Mouse (Mus musculus) intestine, postnatal 0 days (tissue): Measurements from ENCODE around the gene C1qtnf6. TPM values are rescaled to one million over a fixed set of nuclear protein-coding genes. Genes with fewer than 3 reads are reported as not detected.

ENCODE experiments used
- ATAC-seq: fragments of 200-750 bp; cut with Nextera tagmentation; 2 replicates; pipeline ENCODE4 v1.8.0; 2017; ENCODE audit warnings: mild to moderate bottlenecking, moderate TSS enrichment, moderate library complexity
- H3K27ac ChIP-seq: fragments of 300-500 bp; sonication (generic); 2 replicates; pipeline ENCODE4 v1.5.1; 2014; ENCODE audit warnings: mild to moderate bottlenecking, low read depth, low read length, moderate library complexity
- H3K27me3 ChIP-seq: fragments of 300-500 bp; sonication (generic); replicated peaks from 2 replicates; pipeline ENCODE4 v1.6.1; 2014; ENCODE audit warnings: low read length, mixed read lengths; ENCODE audit not compliant: control insufficient read depth, insufficient read depth
- H3K36me3 ChIP-seq: fragments of 300-500 bp; sonication (generic); 2 replicates; pipeline ENCODE4 v1.6.1; 2014; ENCODE audit warnings: mild to moderate bottlenecking, moderate library complexity; ENCODE audit not compliant: control insufficient read depth, insufficient read depth
- H3K4me1 ChIP-seq: fragments of 300-500 bp; sonication (generic); replicated peaks from 2 replicates; pipeline ENCODE4 v1.6.1; 2014; ENCODE audit warnings: antibody characterized with exemption, low read length, mixed read lengths; ENCODE audit not compliant: control insufficient read depth, insufficient read depth
- H3K4me2 ChIP-seq: fragments of 300-500 bp; sonication (generic); replicated peaks from 2 replicates; pipeline ENCODE4 v1.6.1; 2014; ENCODE audit warnings: low read depth, mild to moderate bottlenecking, moderate library complexity
- H3K4me3 ChIP-seq: fragments of 300-500 bp; sonication (generic); 2 replicates; pipeline ENCODE4 v1.5.1; 2014; ENCODE audit warnings: low read depth, low read length
- H3K9ac ChIP-seq: fragments of 300-500 bp; sonication (generic); 2 replicates; pipeline ENCODE4 v1.6.1; 2014; ENCODE audit warnings: mild to moderate bottlenecking, low read depth, low read length
- H3K9me3 ChIP-seq: fragments of 300-500 bp; sonication (generic); 2 replicates; pipeline ENCODE4 v1.6.1; 2016; ENCODE audit warnings: mixed run types; ENCODE audit not compliant: control insufficient read depth
- CTCF ChIP-seq: sonication (generic); IDR thresholded peaks from 2 replicates; pipeline ENCODE4 v1.5.1; 2016; ENCODE audit warnings: low read depth, mild to moderate bottlenecking, control low read depth, antibody characterized with exemption, moderate library complexity
- WGBS: fragments of 180-500 bp; shearing (Covaris S2); extraction: QIAGEN DNeasy Blood & Tissue Kit; methylation state at CpG from one replicate; pipeline ENCODE4 v1.1.7; 2014; 5-methylcytosine and 5-hydroxymethylcytosine counted together
- polyA plus RNA-seq: library from polyadenylated mRNA; unstranded; fragments of >200 nt; fragmentation: Nextera tagmentation; extraction: Ambion mirVana; gene quantifications from 2 replicates; pipeline ENCODE4 v1.2.1, GENCODE M21; 2015

The C1qtnf6 gene
- polyA plus RNA-seq, 1 experiment from 2014 or later, result 16.0 TPM

DNA sequence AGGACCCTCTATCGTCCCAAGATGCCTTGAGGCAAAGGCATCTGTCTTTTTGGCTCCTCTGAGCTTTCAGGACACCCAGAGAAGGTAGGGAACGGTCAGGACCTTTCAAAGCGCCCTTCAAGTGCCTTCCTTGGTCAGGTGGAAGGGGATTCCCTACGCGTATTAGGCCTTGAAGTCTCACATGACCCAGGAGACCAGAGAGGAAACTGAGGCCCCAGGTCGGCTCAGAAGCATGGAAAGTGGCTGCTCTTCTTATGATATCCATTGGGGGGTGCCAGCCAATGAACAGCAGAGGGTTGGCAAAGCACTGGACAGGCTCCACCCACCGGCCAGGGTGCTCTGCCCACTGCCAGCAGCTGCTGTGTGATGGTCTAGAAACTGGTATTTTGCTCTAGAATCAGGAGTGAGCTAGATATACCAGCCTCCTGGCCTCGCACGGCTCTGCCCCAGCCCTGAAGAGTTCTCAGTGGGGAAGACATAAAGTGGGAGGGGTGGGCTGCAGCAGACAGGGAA is 36.4 kb upstream of the C1qtnf6 start:
- WGBS, result 64% methylated on average over 9 of the region's 9 CpGs
- no peaks in the 10 kb centered on the region for H3K4me1 ChIP-seq
- TF ChIP-seq CTCF, result no peak
- ATAC-seq, result no peak
- H3K27me3 ChIP-seq, result no peaks in the 10 kb centered on the region
- no peak overlapping the region for H3K4me3 ChIP-seq
- H3K36me3 ChIP-seq, result no peaks in the 10 kb centered on the region
- H3K9me3 ChIP-seq, result no peaks in the 10 kb centered on the region
- no peak overlapping the region for H3K4me2 ChIP-seq
- no peak overlapping the region for H3K27ac ChIP-seq
- no peak overlapping the region for H3K9ac ChIP-seq

DNA sequence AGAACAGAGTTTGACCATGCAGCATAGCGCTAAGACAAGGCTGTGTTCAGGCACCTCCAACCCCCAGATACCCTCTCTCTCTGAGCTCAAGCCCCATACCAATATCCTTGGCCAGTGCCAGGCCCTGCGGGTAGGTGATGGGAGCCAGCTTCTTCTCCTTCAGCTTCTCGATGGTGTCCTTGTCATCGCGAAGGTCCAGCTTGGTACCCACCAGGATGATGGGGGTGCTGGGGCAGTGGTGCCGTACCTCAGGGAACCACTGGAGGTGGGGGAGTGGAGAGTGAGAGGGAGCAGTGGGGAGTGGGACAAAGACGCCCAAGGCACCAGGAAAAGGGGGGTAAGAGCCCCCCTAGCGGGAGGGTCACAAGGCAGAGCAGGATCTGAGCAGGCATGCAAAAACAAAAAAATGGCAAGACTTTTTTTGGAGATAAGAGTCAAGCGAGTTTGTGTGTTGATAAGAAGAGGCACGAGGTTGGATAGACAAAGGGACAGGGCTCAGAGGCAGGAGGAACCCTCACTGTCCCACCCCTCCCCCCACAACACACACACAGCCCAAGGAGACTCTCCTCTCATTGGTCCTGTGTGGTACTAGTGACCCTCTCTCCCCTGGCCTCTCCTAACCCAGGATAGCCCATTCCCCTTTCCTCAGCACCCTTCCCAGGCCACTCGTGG is 33.7 kb upstream of the C1qtnf6 start:
- 62% methylated on average over 11 of the region's 11 CpGs for WGBS

DNA sequence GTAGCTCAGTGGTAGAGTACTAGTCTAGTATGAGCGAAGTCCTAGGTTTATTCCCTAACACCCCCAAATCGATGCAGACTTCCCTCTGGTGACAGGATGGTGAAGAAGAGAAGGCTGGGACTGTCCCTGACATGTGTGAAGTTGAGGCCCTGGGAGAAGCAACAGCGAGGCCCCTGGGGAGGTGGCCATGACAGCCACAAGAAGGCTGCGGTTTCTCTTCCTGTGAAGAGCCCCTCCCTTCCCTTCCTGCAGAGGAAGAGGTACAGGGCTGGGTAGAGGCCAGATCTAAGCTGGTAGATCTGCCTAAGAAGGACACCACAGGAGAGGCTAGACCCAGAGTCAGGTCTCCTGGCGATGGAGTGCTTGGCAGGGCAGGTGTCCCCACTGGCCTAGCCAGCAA is 32.7 kb upstream of the C1qtnf6 start:
- Histone ChIP-seq H3K27me3 (no peaks in the 10 kb centered on the region), H3K36me3 (no peaks in the 10 kb centered on the region), H3K4me3 (no peak overlapping the region), H3K9ac (no peak overlapping the region), H3K4me2 (no peak overlapping the region), H3K9me3 (no peaks in the 10 kb centered on the region), H3K27ac (no peak overlapping the region), H3K4me1 (no peaks in the 10 kb centered on the region)
- 61% methylated on average over 5 of the region's 5 CpGs for WGBS
- no peak for TF ChIP-seq CTCF
- ATAC-seq, result no peak

More for the DNA sequence above, 33.7 kb upstream of the C1qtnf6 start:
- Histone ChIP-seq H3K4me1 (no peaks in the 10 kb centered on the region), H3K36me3 (no peaks in the 10 kb centered on the region), H3K4me2 (no peak overlapping the region), H3K9me3 (no peaks in the 10 kb centered on the region), H3K9ac (no peak overlapping the region), H3K27me3 (no peaks in the 10 kb centered on the region), H3K4me3 (no peak overlapping the region), H3K27ac (no peak overlapping the region)
- ATAC-seq, result no peak
- no peak for TF ChIP-seq CTCF

DNA sequence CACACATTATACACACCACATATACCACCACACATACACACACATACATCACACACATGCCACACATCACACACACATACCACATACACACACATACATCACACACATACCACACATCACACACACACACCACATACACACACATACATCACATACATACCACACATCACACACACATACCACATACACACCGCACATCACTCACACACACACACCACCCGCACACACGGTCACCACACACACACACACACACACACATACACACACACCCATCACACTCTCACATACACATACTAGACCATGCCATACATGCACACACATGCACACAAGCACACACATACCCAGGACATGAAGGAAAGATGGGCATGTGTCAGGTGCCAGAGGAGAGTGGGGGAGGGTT is 32.1 kb upstream of the C1qtnf6 start:
- Histone ChIP-seq H3K27me3 (no peaks in the 10 kb centered on the region), H3K9ac (no peak overlapping the region), H3K4me2 (no peak overlapping the region), H3K27ac (no peak overlapping the region), H3K36me3 (no peaks in the 10 kb centered on the region), H3K4me1 (no peaks in the 10 kb centered on the region), H3K9me3 (no peaks in the 10 kb centered on the region), H3K4me3 (no peak overlapping the region)
- no peak for TF ChIP-seq CTCF
- 94% methylated on average over 3 of the region's 3 CpGs for WGBS
- no peak for ATAC-seq

GRCm38 (mm10) chr15:78559141-78559979 is 28.1 kb upstream of the C1qtnf6 start:
- H3K36me3 ChIP-seq, result no peaks in the 10 kb centered on the region
- no peaks in the 10 kb centered on the region for H3K4me1 ChIP-seq
- 66% methylated on average over 11 of the region's 11 CpGs for WGBS
- H3K27me3 ChIP-seq, result no peaks in the 10 kb centered on the region
- H3K4me3 ChIP-seq, result no peak overlapping the region
- no peak for ATAC-seq
- no peak overlapping the region for H3K4me2 ChIP-seq
- H3K27ac ChIP-seq, result no peak overlapping the region
- no peaks in the 10 kb centered on the region for H3K9me3 ChIP-seq
- TF ChIP-seq CTCF, result no peak
- no peak overlapping the region for H3K9ac ChIP-seq

GRCm38 (mm10) chr15:78557693-78558535 is 26.7 kb upstream of the C1qtnf6 start:
- 60% methylated on average over 10 of the region's 10 CpGs for WGBS
- no peak overlapping the region for H3K4me2 ChIP-seq

More at GRCm38 (mm10) chr15:78557693-78558535, 26.7 kb upstream of the C1qtnf6 start:
- Histone ChIP-seq H3K36me3 (no peaks in the 10 kb centered on the region), H3K9me3 (no peaks in the 10 kb centered on the region), H3K27ac (no peak overlapping the region), H3K4me1 (no peaks in the 10 kb centered on the region), H3K4me3 (no peak overlapping the region), H3K27me3 (no peaks in the 10 kb centered on the region), H3K9ac (no peak overlapping the region)
- TF ChIP-seq CTCF, result no peak
- no peak for ATAC-seq
